Mouse (Mus musculus) MEL (cell line): ENCODE data around the gene Cdc25a. TPM values are rescaled to one million over a fixed set of nuclear protein-coding genes. Genes with fewer than 3 reads are reported as not detected.

Source experiments
- DNase-seq: peaks from one replicate; pipeline ENCODE4 v3.0.0; 2011; ENCODE audit warnings: low read depth, low spot score
- H3K27ac ChIP-seq: 2 replicates; pipeline ENCODE4 v1.5.1; 2012; ENCODE audit warnings: low read depth, mild to moderate bottlenecking, control low read depth, low read length, moderate library complexity; ENCODE audit not compliant: control insufficient read depth
- H3K27me3 ChIP-seq, 2 experiments: fragments of 150-350 bp in 1 of 2; sonication (generic) in 1 of 2; 2 replicates each; pipeline ENCODE4 v1.6.1; 2012; ENCODE audit warnings: low read length in 2 of 2, mild to moderate bottlenecking in 2 of 2, improper control_type of control experiment in 1 of 2, moderate library complexity in 1 of 2; ENCODE audit not compliant: insufficient read depth in 2 of 2, control insufficient read depth in 1 of 2
- H3K36me3 ChIP-seq, 2 experiments: 2 replicates each; pipeline ENCODE4 v1.6.1; 2012 to 2014; ENCODE audit warnings: low read length in 2 of 2, improper control_type of control experiment in 1 of 2, inconsistent platforms in 1 of 2, mild to moderate bottlenecking in 1 of 2; ENCODE audit not compliant: insufficient read depth in 2 of 2, control insufficient read depth in 1 of 2
- H3K4me1 ChIP-seq, 2 experiments: fragments of 150-350 bp in 1 of 2; sonication (generic) in 1 of 2; 2 replicates each; pipeline ENCODE4 v1.6.1; 2012; ENCODE audit warnings: low read length in 2 of 2, improper control_type of control experiment in 1 of 2, mild to moderate bottlenecking in 1 of 2; ENCODE audit not compliant: insufficient read depth in 2 of 2, control insufficient read depth in 1 of 2
- H3K4me3 ChIP-seq, 2 experiments: fragments of 150-350 bp in 1 of 2; sonication (generic) in 1 of 2; 2 replicates each; pipeline ENCODE4 v1.5.1; 2012; ENCODE audit warnings: low read depth in 2 of 2, low read length in 2 of 2, mild to moderate bottlenecking in 2 of 2, moderate library complexity in 2 of 2, control low read depth in 1 of 2, improper control_type of control experiment in 1 of 2; ENCODE audit not compliant: control insufficient read depth in 1 of 2, insufficient read depth in 1 of 2
- H3K79me2 ChIP-seq: 2 replicates; pipeline ENCODE4 v1.6.1; 2012; ENCODE audit warnings: mild to moderate bottlenecking, low read length, moderate library complexity; ENCODE audit not compliant: control insufficient read depth, poor library complexity, insufficient read depth
- H3K9ac ChIP-seq: 2 replicates; pipeline ENCODE4 v1.6.1; 2012; ENCODE audit warnings: low read depth, mild to moderate bottlenecking, control low read depth, low read length, moderate library complexity; ENCODE audit not compliant: control insufficient read depth, poor library complexity, severe bottlenecking
- H3K9me3 ChIP-seq: fragments of 150-350 bp; sonication (generic); replicated peaks from 2 replicates; pipeline ENCODE4 v1.6.1; 2012; ENCODE audit warnings: mild to moderate bottlenecking, low read length, improper control_type of control experiment, moderate library complexity; ENCODE audit not compliant: insufficient read depth
- BHLHE40 ChIP-seq: IDR thresholded peaks from 2 replicates; pipeline ENCODE4 v1.6.1; 2012; ENCODE audit warnings: low read depth, mild to moderate bottlenecking, inconsistent platforms, low read length, improper control_type of control experiment, borderline replicate concordance
- CHD1 ChIP-seq: IDR thresholded peaks from 2 replicates; pipeline ENCODE4 v1.6.1; 2012; ENCODE audit warnings: low read depth, mild to moderate bottlenecking, inconsistent platforms, low read length, improper control_type of control experiment
- CTCF ChIP-seq, 3 experiments: IDR thresholded peaks in 2 of 3; conservative IDR thresholded peaks in 1 of 3; 2 replicates each; pipeline ENCODE4 v1.5.1; 2011 to 2012; ENCODE audit warnings: low read length in 3 of 3, low read depth in 2 of 3, mild to moderate bottlenecking in 2 of 3, improper control_type of control experiment in 1 of 3, inconsistent platforms in 1 of 3, mixed read lengths in 1 of 3, moderate library complexity in 1 of 3; ENCODE audit not compliant: control insufficient read depth in 1 of 3, insufficient read depth in 1 of 3, poor library complexity in 1 of 3, severe bottlenecking in 1 of 3
- E2F4 ChIP-seq: IDR thresholded peaks from 2 replicates; pipeline ENCODE4 v1.6.1; 2011; ENCODE audit warnings: low read depth, low read length, improper control_type of control experiment, borderline replicate concordance
- ELF1 ChIP-seq: IDR thresholded peaks from 2 replicates; pipeline ENCODE4 v1.6.1; 2014; ENCODE audit warnings: low read depth, mild to moderate bottlenecking, inconsistent platforms, low read length, improper control_type of control experiment, moderate library complexity
- EP300 ChIP-seq, 2 experiments: IDR thresholded peaks; 2 replicates each; pipeline ENCODE4 v1.6.1; 2011; ENCODE audit warnings: improper control_type of control experiment in 2 of 2, low read length in 2 of 2, low read depth in 1 of 2, mild to moderate bottlenecking in 1 of 2
- ETS1 ChIP-seq: IDR thresholded peaks from 2 replicates; pipeline ENCODE4 v1.6.1; 2012; ENCODE audit warnings: low read depth, mild to moderate bottlenecking, inconsistent platforms, low read length, improper control_type of control experiment, moderate library complexity
- GABPA ChIP-seq: IDR thresholded peaks from 2 replicates; pipeline ENCODE4 v1.6.1; 2012; ENCODE audit warnings: low read depth, mild to moderate bottlenecking, inconsistent platforms, low read length, improper control_type of control experiment, moderate library complexity
- GATA1 ChIP-seq: IDR thresholded peaks from 2 replicates; pipeline ENCODE4 v1.6.1; 2011; ENCODE audit warnings: low read depth, low read length, improper control_type of control experiment
- HCFC1 ChIP-seq: IDR thresholded peaks from 2 replicates; pipeline ENCODE4 v1.6.1; 2012; ENCODE audit warnings: low read depth, mild to moderate bottlenecking, inconsistent platforms, low read length, improper control_type of control experiment, moderate library complexity
- JUND ChIP-seq: IDR thresholded peaks from 2 replicates; pipeline ENCODE4 v1.6.1; 2011; ENCODE audit warnings: low read depth, mild to moderate bottlenecking, improper control_type of control experiment, low read length
- KAT2A ChIP-seq: conservative IDR thresholded peaks from 2 replicates; pipeline ENCODE4 v1.6.1; 2012; ENCODE audit warnings: low read depth, low read length, improper control_type of control experiment, inconsistent platforms
- MAFK ChIP-seq: IDR thresholded peaks from 2 replicates; pipeline ENCODE4 v1.6.1; 2011; ENCODE audit warnings: low read depth, mild to moderate bottlenecking, low read length, improper control_type of control experiment, borderline replicate concordance
- MAX ChIP-seq: IDR thresholded peaks from 2 replicates; pipeline ENCODE4 v1.6.1; 2011; ENCODE audit warnings: low read length, improper control_type of control experiment
- MAZ ChIP-seq: IDR thresholded peaks from 2 replicates; pipeline ENCODE4 v1.6.1; 2012; ENCODE audit warnings: low read depth, mild to moderate bottlenecking, inconsistent platforms, low read length, improper control_type of control experiment
- MXI1 ChIP-seq: IDR thresholded peaks from 2 replicates; pipeline ENCODE4 v1.6.1; 2011; ENCODE audit warnings: mild to moderate bottlenecking, low read depth, low read length, improper control_type of control experiment
- MYB ChIP-seq: IDR thresholded peaks from 2 replicates; pipeline ENCODE4 v1.6.1; 2011; ENCODE audit warnings: mild to moderate bottlenecking, low read depth, low read length, improper control_type of control experiment
- MYC ChIP-seq: IDR thresholded peaks from 2 replicates; pipeline ENCODE4 v1.6.1; 2011; ENCODE audit warnings: low read depth, mild to moderate bottlenecking, low read length, improper control_type of control experiment, moderate library complexity
- NELFE ChIP-seq: IDR thresholded peaks from 2 replicates; pipeline ENCODE4 v1.6.1; 2011; ENCODE audit warnings: low read depth, low read length, improper control_type of control experiment
- NRF1 ChIP-seq: IDR thresholded peaks from 2 replicates; pipeline ENCODE4 v1.6.1; 2014; ENCODE audit warnings: low read depth, mild to moderate bottlenecking, inconsistent platforms, low read length, improper control_type of control experiment, moderate library complexity; ENCODE audit not compliant: poor library complexity, insufficient read depth, severe bottlenecking
- POLR2A ChIP-seq, 2 experiments: IDR thresholded peaks; 2 replicates each; pipeline ENCODE4 v1.6.1; 2011 to 2012; ENCODE audit warnings: low read length in 2 of 2, mild to moderate bottlenecking in 2 of 2, control low read depth in 1 of 2, improper control_type of control experiment in 1 of 2, low read depth in 1 of 2, moderate library complexity in 1 of 2; ENCODE audit not compliant: control insufficient read depth in 1 of 2, insufficient read depth in 1 of 2, poor library complexity in 1 of 2
- POLR2AphosphoS2 ChIP-seq: IDR thresholded peaks from 2 replicates; pipeline ENCODE4 v1.6.1; 2011; ENCODE audit warnings: low read length, improper control_type of control experiment
- POLR2AphosphoS5 ChIP-seq: IDR thresholded peaks from 2 replicates; pipeline ENCODE4 v1.6.1; 2012; ENCODE audit warnings: low read depth, borderline replicate concordance, mild to moderate bottlenecking, inconsistent platforms, low read length, moderate library complexity, mixed read lengths
- RAD21 ChIP-seq: IDR thresholded peaks from 2 replicates; pipeline ENCODE4 v1.6.1; 2011; ENCODE audit warnings: mild to moderate bottlenecking, low read depth, low read length, improper control_type of control experiment
- RCOR1 ChIP-seq: IDR thresholded peaks from 2 replicates; pipeline ENCODE4 v1.6.1; 2012; ENCODE audit warnings: low read depth, mild to moderate bottlenecking, inconsistent platforms, low read length, improper control_type of control experiment
- SIN3A ChIP-seq: IDR thresholded peaks from 2 replicates; pipeline ENCODE4 v1.6.1; 2012; ENCODE audit warnings: low read length, improper control_type of control experiment, inconsistent platforms
- SMC3 ChIP-seq: IDR thresholded peaks from 2 replicates; pipeline ENCODE4 v1.6.1; 2011; ENCODE audit warnings: low read depth, low read length, improper control_type of control experiment
- TAL1 ChIP-seq: IDR thresholded peaks from 2 replicates; pipeline ENCODE4 v1.6.1; 2012; ENCODE audit warnings: mild to moderate bottlenecking, inconsistent platforms, low read length, moderate library complexity, mixed read lengths
- TBP ChIP-seq: IDR thresholded peaks from 2 replicates; pipeline ENCODE4 v1.8.0; 2011; ENCODE audit warnings: low read depth, low read length, improper control_type of control experiment
- TCF12 ChIP-seq: IDR thresholded peaks from 2 replicates; pipeline ENCODE4 v1.6.1; 2014; ENCODE audit warnings: low read depth, mild to moderate bottlenecking, inconsistent platforms, low read length, improper control_type of control experiment, moderate library complexity
- UBTF ChIP-seq: IDR thresholded peaks from 2 replicates; pipeline ENCODE4 v1.6.1; 2012; ENCODE audit warnings: low read depth, mild to moderate bottlenecking, inconsistent platforms, low read length, improper control_type of control experiment, moderate library complexity, borderline replicate concordance; ENCODE audit not compliant: insufficient read depth
- USF1 ChIP-seq: IDR thresholded peaks from 2 replicates; pipeline ENCODE4 v1.6.1; 2014; ENCODE audit warnings: low read depth, mild to moderate bottlenecking, inconsistent platforms, low read length, improper control_type of control experiment, moderate library complexity
- USF2 ChIP-seq, 2 experiments: IDR thresholded peaks; 2 replicates each; pipeline ENCODE4 v1.6.1; 2011 to 2012; ENCODE audit warnings: improper control_type of control experiment in 2 of 2, low read length in 2 of 2, borderline replicate concordance in 1 of 2, inconsistent platforms in 1 of 2, low read depth in 1 of 2, mild to moderate bottlenecking in 1 of 2; ENCODE audit not compliant: insufficient read depth in 1 of 2
- ZC3H11A ChIP-seq: IDR thresholded peaks from 2 replicates; pipeline ENCODE4 v1.6.1; 2012; ENCODE audit warnings: low read depth, mild to moderate bottlenecking, inconsistent platforms, low read length, improper control_type of control experiment
- ZKSCAN1 ChIP-seq: IDR thresholded peaks from 2 replicates; pipeline ENCODE4 v1.6.1; 2012; ENCODE audit warnings: low read depth, mild to moderate bottlenecking, inconsistent platforms, low read length, improper control_type of control experiment, moderate library complexity
- ZMIZ1 ChIP-seq: IDR thresholded peaks from 2 replicates; pipeline ENCODE4 v1.6.1; 2012; ENCODE audit warnings: low read depth, mild to moderate bottlenecking, inconsistent platforms, low read length, improper control_type of control experiment, moderate library complexity
- ZNF384 ChIP-seq: IDR thresholded peaks from 2 replicates; pipeline ENCODE4 v1.6.1; 2012; ENCODE audit warnings: low read depth, mild to moderate bottlenecking, inconsistent platforms, low read length, improper control_type of control experiment
- polyA plus RNA-seq, 2 experiments: library from polyadenylated mRNA; stranded (reverse) in 1 of 2; unstranded in 1 of 2; fragments of >175 nt in 1 of 2; fragments of >200 nt in 1 of 2; gene quantifications; 2 replicates each; pipeline versions ENCODE4 v1.2.1 to v1.2.4; 2012; ENCODE audit warnings: low replicate concordance in 2 of 2, low read depth in 1 of 2; ENCODE audit not compliant: insufficient read length in 2 of 2, insufficient read depth in 1 of 2, missing spikeins in 1 of 2
- total RNA-seq: library from RNA; depleted of rRNA; stranded (reverse); fragments of 300-350 nt; gene quantifications from 2 replicates; pipeline ENCODE4 v1.2.3, GENCODE M21; 2012

Gene Cdc25a
- total and polyA plus RNA-seq, 3 experiments: 67.2 to 79.4 (median 67.4) TPM

GRCm38 (mm10) chr9:109863085-109863484 is 12.3 kb upstream of the Cdc25a start:
- Histone ChIP-seq H3K4me1 (peaks cover 13 to 30% of the 10 kb centered on the region in 2 experiments), H3K9me3 (no peaks in the 10 kb centered on the region), H3K27ac (peak overlapping the region; percentile 97), H3K79me2 (no peaks in the 10 kb centered on the region), H3K9ac (peak overlapping the region; percentile 69), H3K4me3 (peak overlapping the region; percentile 32 to 40), H3K27me3 (no peaks in the 10 kb centered on the region), H3K36me3 (peaks cover 0 to 20% of the 10 kb centered on the region in 2 experiments; a peak in 2 of 4 replicates)
- peak; percentile 93 for DNase-seq
- TF ChIP-seq TAL1 (peak; percentile 42), MYB (no peak), MAX (peak; percentile 97), TCF12 (peak; percentile 65; the same call in 1 of the 2 replicates), RCOR1 (no peak; the same call in 1 of the 2 replicates), MYC (peak; percentile 99), ZNF384 (no peak), TBP (peak; percentile 74; the same call in 1 of the 2 replicates), EP300 (IDR thresholded peaks at IDR 0.05; ENCODE audit: low read depth in 1 of 2, low read length in 2 of 2) (peak; percentile 67 to 85), ZKSCAN1 (no peak), HCFC1 (peak; percentile 49; the same call in 1 of the 2 replicates), POLR2AphosphoS5 (no peak), UBTF (no peak), SIN3A (peak; percentile 92), POLR2A (IDR thresholded peaks at IDR 0.05; ENCODE audit: control insufficient read depth in 1 of 2, insufficient read depth in 1 of 2, low read depth in 1 of 2, low read length in 2 of 2, poor library complexity in 1 of 2) (peak in 1 of 2 experiments; percentile 65; a peak in 2 of 4 replicates), BHLHE40 (0 out of 2 replicates have a peak, but pooled peaks have one; percentile 34), GATA1 (peak; percentile 78), POLR2AphosphoS2 (peak; percentile 35; the same call in 1 of the 2 replicates), USF2 (IDR thresholded peaks at IDR 0.05; ENCODE audit: borderline replicate concordance in 1 of 2, insufficient read depth in 1 of 2, low read depth in 1 of 2, low read length in 2 of 2) (no peak), USF1 (peak; percentile 57), KAT2A (peak; percentile 28; the same call in 1 of the 2 replicates), ZMIZ1 (no peak), NRF1 (no peak), GABPA (no peak), MAZ (no peak; the same call in 1 of the 2 replicates), ELF1 (no peak), NELFE (no peak; the same call in 1 of the 2 replicates), JUND (no peak), CHD1 (no peak), RAD21 (no peak), MXI1 (peak; percentile 87), CTCF (IDR thresholded peaks at IDR 0.05 in 2 of 3, conservative IDR thresholded peaks at IDR 0.05 in 1 of 3; ENCODE audit: control insufficient read depth in 1 of 3, insufficient read depth in 1 of 3, low read depth in 2 of 3, low read length in 3 of 3, poor library complexity in 1 of 3, severe bottlenecking in 1 of 3) (no peak), ZC3H11A (no peak), SMC3 (no peak), MAFK (no peak), ETS1 (peak; percentile 87), E2F4 (no peak)
